Mouse (Mus musculus) intestine, embryonic 15.5 days (tissue): ENCODE measurements around the gene Lce3b. TPM values are rescaled to one million over a fixed set of nuclear protein-coding genes. Genes with fewer than 3 reads are reported as not detected.

Experiments used
- polyA plus RNA-seq: library from polyadenylated mRNA; unstranded; fragments of >200 nt; fragmentation: Nextera tagmentation; extraction: Ambion mirVana; gene quantifications from 2 replicates; pipeline ENCODE4 v1.2.1, GENCODE M21; 2015

Gene Lce3b
- polyA plus RNA-seq, 1 experiment from 2014 or later, result not detected

Other genes with a start within 250 kb of the Lce3b start
- gene Lce1d, start 245.8 kb upstream of the Lce3b start, polyA plus RNA-seq, result not detected in 2 replicates
- gene Lce1e, start 223.9 kb upstream of the Lce3b start, polyA plus RNA-seq, result not detected in 2 replicates
- gene Lce1f, start 212.6 kb upstream of the Lce3b start, polyA plus RNA-seq, result not detected in 2 replicates
- not detected in 2 replicates for gene Gm38119, start 193.9 kb upstream of the Lce3b start, polyA plus RNA-seq
- gene Lce1g, start 180.6 kb upstream of the Lce3b start, polyA plus RNA-seq, result not detected in 2 replicates
- not detected in 2 replicates for gene Lce1h, start 167.9 kb upstream of the Lce3b start, polyA plus RNA-seq
- not detected in 2 replicates for gene Lce1i, start 154.1 kb upstream of the Lce3b start, polyA plus RNA-seq
- gene Lce1j, start 142.5 kb upstream of the Lce3b start, polyA plus RNA-seq, result not detected in 2 replicates
- gene Lce1k, start 125.1 kb upstream of the Lce3b start, polyA plus RNA-seq, result not detected in 2 replicates
- not detected in 2 replicates for gene Kprp, start 105.7 kb upstream of the Lce3b start, polyA plus RNA-seq
- gene Lce1l, start 81.7 kb upstream of the Lce3b start, polyA plus RNA-seq, result not detected in 2 replicates
- not detected in 2 replicates for gene 2310050C09Rik, start 62.8 kb upstream of the Lce3b start, polyA plus RNA-seq
- gene Lce3a, start 6.7 kb upstream of the Lce3b start, polyA plus RNA-seq, result not detected in 2 replicates
- gene Lce3c, start 11.5 kb downstream of the Lce3b start, polyA plus RNA-seq, result not detected in 2 replicates
- not detected in 2 replicates for gene Lce3d, start 24.4 kb downstream of the Lce3b start, polyA plus RNA-seq
- gene Lce3e, start 34.1 kb downstream of the Lce3b start, polyA plus RNA-seq, result not detected in 2 replicates
- gene Lce3f, start 59.2 kb downstream of the Lce3b start, polyA plus RNA-seq, result not detected in 2 replicates
- gene Crct1, start 82.7 kb downstream of the Lce3b start, polyA plus RNA-seq, result not detected in 2 replicates
- not detected in 2 replicates for gene Lce1m, start 86.1 kb downstream of the Lce3b start, polyA plus RNA-seq
- gene Gm4858, start 135.8 kb downstream of the Lce3b start, polyA plus RNA-seq, result not detected in 2 replicates
- not detected in 2 replicates for gene Crnn, start 211.8 kb downstream of the Lce3b start, polyA plus RNA-seq